Mouse (Mus musculus): Measurements from ENCODE around the gene Olfr170. TPM values are rescaled to one million over a fixed set of nuclear protein-coding genes. Genes with fewer than 3 reads are reported as not detected.
"Not testable (repeated sequence)": the region's sequence is repeated elsewhere in the genome, so short reads cannot be mapped to it uniquely, and the experiment has no call there.

The Olfr170 gene
- not detected in 2 replicates for polyA plus RNA-seq (2015; fragmentation: Nextera tagmentation; extraction: Ambion mirVana)

DNA sequence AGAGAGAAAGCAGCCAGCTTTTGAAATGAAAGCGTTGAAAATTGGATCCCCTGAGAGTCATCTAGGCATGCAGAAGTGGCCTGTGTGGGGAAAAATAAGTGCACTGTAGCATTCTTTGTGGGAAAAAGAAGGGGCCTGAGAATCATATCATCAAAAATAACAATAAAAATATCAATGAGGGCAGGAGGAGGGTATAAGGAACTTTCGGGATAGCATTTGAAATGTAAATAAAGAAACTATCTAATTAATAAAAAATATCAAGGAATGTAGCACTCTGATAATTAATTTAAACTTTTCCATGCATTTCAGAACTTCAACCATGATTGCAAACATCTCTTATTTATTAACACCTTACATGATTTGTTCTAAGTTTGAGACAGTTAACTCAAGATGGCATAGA is at the start of gene Olfr170:
TSS of gene Olfr170 (minus strand) at position 101 of the 400 bp plus-strand sequence.
- not testable (repeated sequence) for H3K4me3 ChIP-seq; ATAC-seq (ENCODE audit: insufficient number of reproducible peaks, insufficient read depth, low FRiP score, low TSS enrichment, low read depth); H3K27ac ChIP-seq; H3K9me3 ChIP-seq; H3K4me2 ChIP-seq; H3K27me3 ChIP-seq; H3K36me3 ChIP-seq; H3K4me1 ChIP-seq; H3K9ac ChIP-seq
- 91% methylated on average over 2 of the region's 2 CpGs for WGBS

DNA sequence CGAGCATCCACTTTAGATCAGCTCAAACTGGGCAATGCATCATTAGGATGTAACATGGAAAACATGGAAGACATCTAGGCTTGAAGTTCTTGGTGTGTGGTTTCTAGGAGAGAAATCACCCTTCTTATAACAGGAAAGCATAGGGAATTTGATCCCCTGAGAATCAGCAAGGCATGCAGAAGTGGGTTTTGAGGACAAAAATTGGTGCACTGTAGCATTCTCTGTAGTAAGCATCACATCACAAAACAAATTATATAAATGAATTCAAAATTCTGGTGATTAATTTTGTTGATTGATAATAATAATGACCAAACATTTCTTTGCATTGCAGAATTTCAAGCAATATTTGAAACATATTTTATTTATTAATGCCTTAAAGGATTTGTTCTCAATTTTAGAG is 18.1 kb upstream of the Olfr170 start, which contains the start of gene Olfr171:
TSS of gene Olfr171 (minus strand) at position 101 of the 400 bp plus-strand sequence.
- Histone ChIP-seq H3K4me2 (no peak within 1 kb of the TSS), H3K9ac (no peak within 1 kb of the TSS), H3K27ac (no peak within 1 kb of the TSS), H3K4me1 (no peaks in the 10 kb centered on the region), H3K9me3 (no peaks in the 10 kb centered on the region), H3K36me3 (no peaks in the 10 kb centered on the region), H3K4me3 (no peak within 1 kb of the TSS), H3K27me3 (no peaks in the 10 kb centered on the region)
- 84% methylated on average over 1 of the region's 1 CpGs for WGBS
- ATAC-seq (ENCODE audit: insufficient number of reproducible peaks, insufficient read depth, low FRiP score, low TSS enrichment, low read depth): no peak

DNA sequence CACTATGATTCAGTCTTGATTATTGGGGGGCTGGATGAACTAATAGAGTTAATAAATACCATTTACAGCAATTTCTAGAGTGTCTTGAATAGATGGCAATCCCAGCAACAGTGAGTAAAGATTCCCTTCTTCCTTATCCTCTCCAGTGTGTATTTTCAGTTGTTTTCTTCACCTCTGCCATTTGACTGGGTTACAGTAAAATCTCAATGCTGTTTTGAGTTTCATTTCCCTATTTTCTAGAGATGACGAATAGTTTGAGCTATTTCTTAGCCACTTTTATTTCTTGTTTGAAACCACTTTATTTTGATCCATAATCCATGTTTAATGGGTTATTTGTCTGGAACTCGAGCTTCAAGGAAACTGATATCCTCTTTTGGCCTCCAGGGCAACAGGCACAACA is 8.5 kb downstream of the Olfr170 start:
- Histone ChIP-seq H3K9me3 (no peaks in the 10 kb centered on the region), H3K27me3 (no peaks in the 10 kb centered on the region), H3K36me3 (no peaks in the 10 kb centered on the region), H3K4me3 (no peak overlapping the region), H3K27ac (no peak overlapping the region), H3K4me1 (no peaks in the 10 kb centered on the region), H3K4me2 (no peak overlapping the region), H3K9ac (no peak overlapping the region)
- no peak for ATAC-seq (ENCODE audit: insufficient number of reproducible peaks, insufficient read depth, low FRiP score, low TSS enrichment, low read depth)
- WGBS: 42% methylated on average over 2 of the region's 2 CpGs

DNA sequence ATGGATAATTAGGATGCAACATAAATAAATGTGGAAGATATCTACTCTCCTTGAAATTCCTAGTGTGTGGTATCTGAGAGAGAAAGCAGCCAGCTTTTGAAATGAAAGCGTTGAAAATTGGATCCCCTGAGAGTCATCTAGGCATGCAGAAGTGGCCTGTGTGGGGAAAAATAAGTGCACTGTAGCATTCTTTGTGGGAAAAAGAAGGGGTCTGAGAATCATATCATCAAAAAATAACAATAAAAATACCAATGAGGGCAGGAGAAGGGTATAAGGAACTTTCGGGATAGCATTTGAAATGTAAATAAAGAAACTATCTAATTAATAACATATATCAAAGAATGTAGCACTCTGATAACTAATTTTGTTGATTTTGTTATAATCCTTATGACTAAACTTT is 40.0 kb downstream of the Olfr170 start, which contains the start of gene Olfr169:
TSS of gene Olfr169 (minus strand) at position 101 of the 400 bp plus-strand sequence.
- not testable (repeated sequence) for H3K9me3 ChIP-seq; H3K36me3 ChIP-seq; H3K4me3 ChIP-seq; H3K27me3 ChIP-seq; ATAC-seq (ENCODE audit: insufficient number of reproducible peaks, insufficient read depth, low FRiP score, low TSS enrichment, low read depth); H3K4me2 ChIP-seq; H3K4me1 ChIP-seq; H3K27ac ChIP-seq; H3K9ac ChIP-seq
- 95% methylated on average over 2 of the region's 2 CpGs for WGBS

Other genes starting within 250 kb of the Olfr170 start
- not detected in 2 replicates for gene Olfr165, start 188.7 kb downstream of the Olfr170 start, polyA plus RNA-seq (2015; fragmentation: Nextera tagmentation; extraction: Ambion mirVana)
- not detected in 2 replicates for gene Olfr166, start 128.2 kb downstream of the Olfr170 start, polyA plus RNA-seq (2015; fragmentation: Nextera tagmentation; extraction: Ambion mirVana)
- not detected in 2 replicates for gene Olfr167, start 89.6 kb downstream of the Olfr170 start, polyA plus RNA-seq (2015; fragmentation: Nextera tagmentation; extraction: Ambion mirVana)
- gene Olfr168, start 76.3 kb downstream of the Olfr170 start, polyA plus RNA-seq (2015; fragmentation: Nextera tagmentation; extraction: Ambion mirVana): not detected in 2 replicates
- not detected in 2 replicates for gene Olfr169, start 40.1 kb downstream of the Olfr170 start, polyA plus RNA-seq (2015; fragmentation: Nextera tagmentation; extraction: Ambion mirVana)
- gene Olfr171, start 18.0 kb upstream of the Olfr170 start, polyA plus RNA-seq (2015; fragmentation: Nextera tagmentation; extraction: Ambion mirVana): not detected in 2 replicates
- 0.08 and 0.18 TPM in 2 replicates for gene Lamp3, start 94.5 kb upstream of the Olfr170 start, polyA plus RNA-seq (2015; fragmentation: Nextera tagmentation; extraction: Ambion mirVana)
- gene B3gnt5, start 148.3 kb upstream of the Olfr170 start, polyA plus RNA-seq (2015; fragmentation: Nextera tagmentation; extraction: Ambion mirVana): 23.9 and 29.6 TPM in 2 replicates